Mouse (Mus musculus) erythroid progenitor cell, adult 5-6 weeks (primary cell): ENCODE measurements around the gene Prr14. TPM values are rescaled to one million over a fixed set of nuclear protein-coding genes. Genes with fewer than 3 reads are reported as not detected.
"Not testable (repeated sequence)": the region's sequence is repeated elsewhere in the genome, so short reads cannot be mapped to it uniquely, and the experiment has no call there.

ENCODE experiments used
- ATAC-seq: replicated peaks from 2 replicates; pipeline ENCODE4 v1.8.0; 2016; ENCODE audit warnings: moderate number of reproducible peaks, mild to moderate bottlenecking, moderate TSS enrichment, inconsistent platforms; ENCODE audit not compliant: poor library complexity, low FRiP score, severe bottlenecking
- total RNA-seq, 2 experiments: library from RNA; stranded (forward) in 1 of 2; stranded (reverse) in 1 of 2; fragments of 150-400 nt in 1 of 2; fragments of 186-747, 209-891 nt in 1 of 2; gene quantifications; 2 replicates each; pipeline versions ENCODE4 v1.2.3 to v1.2.4; 2015 to 2017; ENCODE audit warnings: low replicate concordance in 2 of 2

Prr14 gene
- 147 and 172 TPM in 2 replicates for total RNA-seq (2015; ENCODE audit: low replicate concordance)
- 31.9 and 84.3 TPM in 2 replicates for total RNA-seq (2017; ENCODE audit: low replicate concordance)

GRCm38 (mm10) chr7:127459311-127459710 lies at the start of gene Prr14:
TSS of gene Prr14 (plus strand) at chr7:127459611.
- ATAC-seq: not testable (repeated sequence)

GRCm38 (mm10) chr7:127411418-127411817 lies 48.0 kb upstream of the Prr14 start:
- ATAC-seq: no peak

- ATAC-seq: peak; percentile 95
Observed at GRCm38 (mm10) chr7:127421388-127422191, 37.8 kb upstream of the Prr14 start, which contains the start of gene Zfp688. TSS of gene Zfp688 (minus strand) at chr7:127422068.

GRCm38 (mm10) chr7:127422247-127422646 lies 37.2 kb upstream of the Prr14 start:
- peak; percentile 62 for ATAC-seq

GRCm38 (mm10) chr7:127425291-127425690 lies 34.1 kb upstream of the Prr14 start:
- no peak for ATAC-seq

GRCm38 (mm10) chr7:127425911-127426310 lies 33.5 kb upstream of the Prr14 start:
- no peak for ATAC-seq

GRCm38 (mm10) chr7:127426354-127426753 lies 33.1 kb upstream of the Prr14 start:
- ATAC-seq: no peak

GRCm38 (mm10) chr7:127435206-127435605 lies 24.2 kb upstream of the Prr14 start:
- no peak for ATAC-seq

GRCm38 (mm10) chr7:127437724-127438123 lies 21.7 kb upstream of the Prr14 start:
- 0 out of 2 replicates have a peak, but pooled peaks have one; percentile 46 for ATAC-seq

- no peak for ATAC-seq
Observed at GRCm38 (mm10) chr7:127443976-127444375, 15.4 kb upstream of the Prr14 start.

- peak; percentile 91 for ATAC-seq
Observed at GRCm38 (mm10) chr7:127448521-127449300, 10.7 kb upstream of the Prr14 start, which contains the start of gene Zfp689. TSS of gene Zfp689 (minus strand) at chr7:127449158.

GRCm38 (mm10) chr7:127449966-127450365 lies 9.4 kb upstream of the Prr14 start:
- no peak for ATAC-seq

GRCm38 (mm10) chr7:127453056-127453455 lies 6.4 kb upstream of the Prr14 start:
- ATAC-seq: no peak

GRCm38 (mm10) chr7:127454905-127455304 lies 4.5 kb upstream of the Prr14 start:
- ATAC-seq: no peak

- not testable (repeated sequence) for ATAC-seq
Observed at GRCm38 (mm10) chr7:127458371-127459122, 864 bp upstream of the Prr14 start.

- ATAC-seq: no peak
Observed at GRCm38 (mm10) chr7:127465191-127465590, 5.8 kb downstream of the Prr14 start.

GRCm38 (mm10) chr7:127465670-127466069 lies 6.3 kb downstream of the Prr14 start:
- 0 out of 2 replicates have a peak, but pooled peaks have one; percentile 61 for ATAC-seq

- no peak for ATAC-seq
Observed at GRCm38 (mm10) chr7:127466606-127467005, 7.2 kb downstream of the Prr14 start.

GRCm38 (mm10) chr7:127470011-127470715 lies 10.8 kb downstream of the Prr14 start:
- ATAC-seq: peak; percentile 64
